ENCODE assay signal across 25 mouse cellular contexts in the genomic region with DNA sequence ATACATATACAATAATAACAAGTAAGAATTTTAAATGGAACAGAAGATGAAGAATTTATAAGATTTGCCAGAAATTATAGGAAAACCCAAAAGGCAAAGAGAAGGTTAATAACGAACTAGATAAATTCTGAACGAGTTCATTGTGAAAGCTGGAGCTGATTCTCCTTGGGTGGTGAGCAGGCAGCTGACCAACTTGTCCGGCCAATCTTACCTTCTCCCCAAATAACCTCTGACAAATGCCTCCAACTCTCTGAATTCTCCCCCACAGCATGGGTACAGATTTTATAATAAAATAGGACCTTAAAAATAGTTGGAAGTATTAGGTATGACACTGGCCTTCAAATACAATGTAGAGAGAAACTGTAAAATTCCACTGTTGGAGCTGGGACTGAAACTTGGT.
"Had no signal": no experiment of that assay in that cellular context is flagged by ENCODE, and none has a peak within 500 bp of the region (broad histone marks: within the 10 kb centered on the region; RNA-seq: fewer than 3 reads in every experiment).

No protein-coding gene starts in this region.

- H3K36me3 ChIP-seq: embryonic facial prominence, embryonic 10.5 days; embryonic facial prominence, embryonic 12.5 days; embryonic facial prominence, embryonic 13.5 days; embryonic facial prominence, embryonic 15.5 days; forebrain, embryonic 10.5 days; forebrain, embryonic 12.5 days; forebrain, embryonic 15.5 days; heart, embryonic 10.5 days had no signal

- DNase-seq: cerebellum, adult 2 months; cerebellum, adult 8-10 months; cerebellum, adult 9-10 months; cerebellum, adult 9-11 months; cerebellum, postnatal 10 days; cerebellum, postnatal 14 days; cerebellum, postnatal 25 days; cerebellum, postnatal 36 days; embryo, embryonic 11 days; forebrain, postnatal 0 days; gastrocnemius, postnatal 10 days; gastrocnemius, postnatal 14 days; gastrocnemius, postnatal 25 days; gastrocnemius, postnatal 36 days; heart, adult 18-20 months had no signal

- H3K27ac ChIP-seq: embryonic facial prominence, embryonic 10.5 days; embryonic facial prominence, embryonic 12.5 days; embryonic facial prominence, embryonic 13.5 days; embryonic facial prominence, embryonic 15.5 days; forebrain, embryonic 10.5 days; forebrain, embryonic 12.5 days; forebrain, embryonic 13.5 days; forebrain, embryonic 15.5 days; heart, embryonic 10.5 days had no signal

- H3K27me3 ChIP-seq: embryonic facial prominence, embryonic 12.5 days; embryonic facial prominence, embryonic 13.5 days; embryonic facial prominence, embryonic 15.5 days; forebrain, embryonic 12.5 days; forebrain, embryonic 13.5 days; forebrain, embryonic 15.5 days had no signal

- H3K4me3 ChIP-seq: embryonic facial prominence, embryonic 10.5 days; embryonic facial prominence, embryonic 12.5 days; embryonic facial prominence, embryonic 13.5 days; embryonic facial prominence, embryonic 15.5 days; erythroblast, embryonic 14.5 days; forebrain, embryonic 10.5 days; forebrain, embryonic 12.5 days; forebrain, embryonic 13.5 days; forebrain, embryonic 15.5 days; heart, embryonic 10.5 days had no signal

- H3K4me1 ChIP-seq: embryonic facial prominence, embryonic 10.5 days; embryonic facial prominence, embryonic 12.5 days; embryonic facial prominence, embryonic 13.5 days; embryonic facial prominence, embryonic 15.5 days; forebrain, embryonic 12.5 days; forebrain, embryonic 13.5 days; forebrain, embryonic 15.5 days had no signal

- H3K9ac ChIP-seq: embryonic facial prominence, embryonic 12.5 days; embryonic facial prominence, embryonic 13.5 days; embryonic facial prominence, embryonic 15.5 days; forebrain, embryonic 12.5 days; forebrain, embryonic 13.5 days; forebrain, embryonic 15.5 days; forebrain, postnatal 0 days had no signal
